Mouse (Mus musculus): Measurements from ENCODE around the gene Cybrd1. TPM values are rescaled to one million over a fixed set of nuclear protein-coding genes. Genes with fewer than 3 reads are reported as not detected.

Gene Cybrd1
- total and polyA plus RNA-seq, 3 experiments, result 0.08 to 0.21 TPM; not detected in 1

DNA sequence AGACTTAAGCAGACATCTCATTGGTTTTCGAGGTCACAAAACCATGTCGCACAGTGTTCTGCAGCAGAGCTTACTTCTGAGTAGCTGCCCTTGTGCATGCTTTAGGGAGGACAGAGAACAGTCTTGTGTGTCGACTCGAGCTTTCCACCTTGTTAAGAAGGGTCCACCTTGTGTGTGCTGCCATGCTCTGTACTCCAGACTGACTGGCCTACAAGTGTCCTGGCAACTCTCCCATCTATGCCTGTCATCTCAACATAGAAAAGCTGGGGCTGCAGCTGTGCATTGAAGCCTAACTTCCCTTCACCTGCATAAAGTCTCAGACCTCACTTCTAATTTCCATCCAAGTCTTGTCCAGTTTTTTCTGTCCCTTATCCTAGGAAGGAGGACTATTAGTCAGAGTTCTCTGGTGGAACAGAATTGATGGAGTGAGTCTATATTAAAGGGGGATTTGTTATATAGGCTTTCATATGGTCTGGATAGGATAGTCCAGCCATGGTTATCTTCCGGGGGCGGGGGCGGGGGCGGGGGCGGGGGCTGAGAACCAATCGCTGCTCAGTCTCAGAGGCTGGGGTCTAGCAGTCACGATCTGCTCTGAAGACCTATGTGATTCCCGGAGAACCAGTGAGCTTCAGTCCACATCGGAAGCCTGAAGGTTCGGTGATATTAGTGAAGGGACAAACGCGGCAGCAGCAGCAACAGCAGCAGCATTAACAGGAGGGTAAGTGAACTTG, 42.0 kb downstream of the Cybrd1 start (continued):
- TF ChIP-seq JUND (IDR thresholded peaks at IDR 0.05; ENCODE audit: low read depth, low read length), result no peak

GRCm38 (mm10) chr2:71160307-71160861, 42.7 kb downstream of the Cybrd1 start:
- DNase-seq (ENCODE audit: low read depth, low spot score), result peak; percentile 57
- Histone ChIP-seq H3K27me3 (ENCODE audit: control insufficient read depth in 1 of 2, insufficient read depth in 2 of 2, low read length in 2 of 2) (no peaks in the 10 kb centered on the region; a peak in 1 of 4 replicates), H3K4me1 (ENCODE audit: control insufficient read depth in 1 of 2, insufficient read depth in 2 of 2, low read length in 2 of 2) (peaks cover 2 to 13% of the 10 kb centered on the region in 2 experiments; a peak in 2 of 4 replicates), H3K27ac (ENCODE audit: control insufficient read depth, low read depth, low read length) (no peak overlapping the region), H3K9ac (ENCODE audit: control insufficient read depth, low read depth, low read length, poor library complexity, severe bottlenecking) (no peak overlapping the region), H3K79me2 (ENCODE audit: control insufficient read depth, insufficient read depth, low read length, poor library complexity) (no peaks in the 10 kb centered on the region), H3K4me3 (ENCODE audit: control insufficient read depth in 1 of 2, insufficient read depth in 1 of 2, low read depth in 2 of 2, low read length in 2 of 2) (no peak overlapping the region), H3K9me3 (replicated peaks; ENCODE audit: insufficient read depth, low read length) (no peaks in the 10 kb centered on the region), H3K36me3 (ENCODE audit: control insufficient read depth in 1 of 2, insufficient read depth in 2 of 2, low read length in 2 of 2) (peaks cover 0 to 14% of the 10 kb centered on the region in 2 experiments; a peak in 2 of 4 replicates)
- 0 out of 2 replicates have a peak, but pooled peaks have one; percentile 15 for TF ChIP-seq BHLHE40 (IDR thresholded peaks at IDR 0.05; ENCODE audit: borderline replicate concordance, low read depth, low read length)
- TF ChIP-seq TCF12 (IDR thresholded peaks at IDR 0.05; ENCODE audit: low read depth, low read length), result peak; percentile 59
- TF ChIP-seq MAFK (IDR thresholded peaks at IDR 0.05; ENCODE audit: borderline replicate concordance, low read depth, low read length), result no peak
- TF ChIP-seq CTCF (IDR thresholded peaks at IDR 0.05 in 2 of 3, conservative IDR thresholded peaks at IDR 0.05 in 1 of 3; ENCODE audit: control insufficient read depth in 1 of 3, insufficient read depth in 1 of 3, low read depth in 2 of 3, low read length in 3 of 3, poor library complexity in 1 of 3, severe bottlenecking in 1 of 3), result no peak
- TF ChIP-seq GABPA (IDR thresholded peaks at IDR 0.05; ENCODE audit: low read depth, low read length), result no peak
- no peak for TF ChIP-seq HCFC1 (IDR thresholded peaks at IDR 0.05; ENCODE audit: low read depth, low read length)
- TF ChIP-seq JUND (IDR thresholded peaks at IDR 0.05; ENCODE audit: low read depth, low read length), result no peak
- no peak for TF ChIP-seq USF1 (IDR thresholded peaks at IDR 0.05; ENCODE audit: low read depth, low read length)
- no peak for TF ChIP-seq MYC (IDR thresholded peaks at IDR 0.05; ENCODE audit: low read depth, low read length)
- no peak for TF ChIP-seq POLR2A (IDR thresholded peaks at IDR 0.05; ENCODE audit: control insufficient read depth in 1 of 2, insufficient read depth in 1 of 2, low read depth in 1 of 2, low read length in 2 of 2, poor library complexity in 1 of 2)
- peak; percentile 48; the same call in 1 of the 2 replicates for TF ChIP-seq ZNF384 (IDR thresholded peaks at IDR 0.05; ENCODE audit: low read depth, low read length)
- TF ChIP-seq EP300 (IDR thresholded peaks at IDR 0.05; ENCODE audit: low read depth in 1 of 2, low read length in 2 of 2), result peak in 1 of 2 experiments; percentile 59; a peak in 2 of 4 replicates
- TF ChIP-seq UBTF (IDR thresholded peaks at IDR 0.05; ENCODE audit: borderline replicate concordance, insufficient read depth, low read depth, low read length), result no peak
- no peak for TF ChIP-seq MXI1 (IDR thresholded peaks at IDR 0.05; ENCODE audit: low read depth, low read length)
- TF ChIP-seq RAD21 (IDR thresholded peaks at IDR 0.05; ENCODE audit: low read depth, low read length), result no peak
- TF ChIP-seq MAX (IDR thresholded peaks at IDR 0.05; ENCODE audit: low read length), result no peak
- TF ChIP-seq E2F4 (IDR thresholded peaks at IDR 0.05; ENCODE audit: borderline replicate concordance, low read depth, low read length), result no peak
- no peak for TF ChIP-seq MEF2A (IDR thresholded peaks at IDR 0.05; ENCODE audit: extremely low read depth, insufficient replicate concordance, low read depth, low read length, poor library complexity, severe bottlenecking)
- TF ChIP-seq ZMIZ1 (IDR thresholded peaks at IDR 0.05; ENCODE audit: low read depth, low read length), result no peak
- TF ChIP-seq SMC3 (IDR thresholded peaks at IDR 0.05; ENCODE audit: low read depth, low read length), result no peak
- no peak for TF ChIP-seq MAZ (IDR thresholded peaks at IDR 0.05; ENCODE audit: low read depth, low read length)
- no peak for TF ChIP-seq NRF1 (IDR thresholded peaks at IDR 0.05; ENCODE audit: insufficient read depth, low read depth, low read length, poor library complexity, severe bottlenecking)
- TF ChIP-seq ZKSCAN1 (IDR thresholded peaks at IDR 0.05; ENCODE audit: low read depth, low read length), result no peak
- no peak for TF ChIP-seq CHD1 (IDR thresholded peaks at IDR 0.05; ENCODE audit: low read depth, low read length)
- no peak for TF ChIP-seq KAT2A (conservative IDR thresholded peaks at IDR 0.05; ENCODE audit: low read depth, low read length)
- TF ChIP-seq TBP (IDR thresholded peaks at IDR 0.05; ENCODE audit: low read depth, low read length), result no peak
- TF ChIP-seq NELFE (IDR thresholded peaks at IDR 0.05; ENCODE audit: low read depth, low read length), result no peak
- no peak for TF ChIP-seq USF2 (IDR thresholded peaks at IDR 0.05; ENCODE audit: borderline replicate concordance in 1 of 2, insufficient read depth in 1 of 2, low read depth in 1 of 2, low read length in 2 of 2)
- no peak for TF ChIP-seq MYB (IDR thresholded peaks at IDR 0.05; ENCODE audit: low read depth, low read length)
- peak; percentile 68 for TF ChIP-seq GATA1 (IDR thresholded peaks at IDR 0.05; ENCODE audit: low read depth, low read length)
- TF ChIP-seq ZC3H11A (IDR thresholded peaks at IDR 0.05; ENCODE audit: low read depth, low read length), result no peak
- TF ChIP-seq SIN3A (IDR thresholded peaks at IDR 0.05; ENCODE audit: low read length), result peak; percentile 14; the same call in 1 of the 2 replicates
- no peak for TF ChIP-seq CHD2 (IDR thresholded peaks at IDR 0.05; ENCODE audit: low read length)
